17 mouse cellular contexts compared by ENCODE assay signal in genomic region chr10:93306367-93306766, GRCm38 (mm10). TPM values are rescaled to one million over a fixed set of nuclear protein-coding genes. Genes with fewer than 3 reads are reported as not detected.
DNase-seq lines count a peak whose midpoint lies in the region; ATAC-seq and TF ChIP-seq lines count a peak whose summit lies in the region.
"Had no signal": no experiment of that assay in that cellular context is flagged by ENCODE, and none has a peak within 500 bp of the region (broad histone marks: within the 10 kb centered on the region; RNA-seq: fewer than 3 reads in every experiment).

No protein-coding gene starts in this region.

- H3K4me1 ChIP-seq in embryonic facial prominence, embryonic 12.5 days, result peaks cover 45% of the 10 kb centered on the region; the same call in 1 of the 2 replicates
- H3K4me1 ChIP-seq in embryonic facial prominence, embryonic 10.5 days, result peaks cover 56% of the 10 kb centered on the region
- H3K4me1 ChIP-seq in kidney, embryonic 14.5 days (ENCODE audit: control insufficient read depth, insufficient read depth, low read length), result peaks cover 16% of the 10 kb centered on the region; the same call in 1 of the 2 replicates
- peaks cover 6% of the 10 kb centered on the region; the same call in 1 of the 2 replicates for H3K4me1 ChIP-seq in stomach, embryonic 16.5 days (ENCODE audit: control insufficient read depth, insufficient read depth, low read length)
- H3K4me1 ChIP-seq in stomach, postnatal 0 days (replicated peaks; ENCODE audit: control insufficient read depth, insufficient read depth), result no peaks in the 10 kb centered on the region

- no peak overlapping the region for H3K27ac ChIP-seq in embryonic facial prominence, embryonic 12.5 days
- no peak overlapping the region for H3K27ac ChIP-seq in embryonic facial prominence, embryonic 10.5 days (replicated peaks)
- no peak overlapping the region for H3K27ac ChIP-seq in kidney, embryonic 14.5 days (ENCODE audit: low read depth, low read length)
- no peak overlapping the region for H3K27ac ChIP-seq in stomach, embryonic 16.5 days (ENCODE audit: low read length)
- H3K27ac ChIP-seq in stomach, postnatal 0 days (replicated peaks), result no peak overlapping the region
- H3K27ac ChIP-seq: heart, embryonic 10.5 days; liver, embryonic 14.5 days had no signal

- no peaks in the 10 kb centered on the region for H3K27me3 ChIP-seq in embryonic facial prominence, embryonic 12.5 days
- no peaks in the 10 kb centered on the region for H3K27me3 ChIP-seq in embryonic facial prominence, embryonic 10.5 days (replicated peaks; ENCODE audit: low read depth, poor library complexity, severe bottlenecking)
- no peaks in the 10 kb centered on the region for H3K27me3 ChIP-seq in kidney, embryonic 14.5 days (ENCODE audit: control insufficient read depth, insufficient read depth, low read length)
- H3K27me3 ChIP-seq in stomach, embryonic 16.5 days (ENCODE audit: control insufficient read depth, insufficient read depth, low read length), result no peaks in the 10 kb centered on the region
- no peaks in the 10 kb centered on the region for H3K27me3 ChIP-seq in stomach, postnatal 0 days (ENCODE audit: control insufficient read depth, insufficient read depth, low read length)
- H3K27me3 ChIP-seq: Patski had no signal

- H3K36me3 ChIP-seq in embryonic facial prominence, embryonic 12.5 days, result no peaks in the 10 kb centered on the region
- H3K36me3 ChIP-seq in embryonic facial prominence, embryonic 10.5 days (replicated peaks), result peaks cover 7% of the 10 kb centered on the region
- H3K36me3 ChIP-seq in kidney, embryonic 14.5 days (ENCODE audit: control insufficient read depth, insufficient read depth, low read length), result no peaks in the 10 kb centered on the region; the same call in 1 of the 2 replicates
- no peaks in the 10 kb centered on the region for H3K36me3 ChIP-seq in stomach, embryonic 16.5 days (ENCODE audit: control insufficient read depth, insufficient read depth, low read length)
- H3K36me3 ChIP-seq in stomach, postnatal 0 days (ENCODE audit: control insufficient read depth, insufficient read depth, low read length), result no peaks in the 10 kb centered on the region

- TF ChIP-seq CTCF in stomach, postnatal 0 days (IDR thresholded peaks at IDR 0.05; ENCODE audit: low read depth), result no peak

- H3K9me3 ChIP-seq in embryonic facial prominence, embryonic 12.5 days, result no peaks in the 10 kb centered on the region
- H3K9me3 ChIP-seq in embryonic facial prominence, embryonic 10.5 days, result no peaks in the 10 kb centered on the region
- H3K9me3 ChIP-seq in kidney, embryonic 14.5 days (ENCODE audit: control insufficient read depth, low read length), result no peaks in the 10 kb centered on the region
- H3K9me3 ChIP-seq in stomach, embryonic 16.5 days (replicated peaks; ENCODE audit: control insufficient read depth, low read length), result no peaks in the 10 kb centered on the region
- H3K9me3 ChIP-seq in stomach, postnatal 0 days (ENCODE audit: control insufficient read depth, low read length), result no peaks in the 10 kb centered on the region
- H3K9me3 ChIP-seq: heart, embryonic 10.5 days had no signal

- no peak overlapping the region for H3K4me3 ChIP-seq in embryonic facial prominence, embryonic 12.5 days
- no peak overlapping the region for H3K4me3 ChIP-seq in embryonic facial prominence, embryonic 10.5 days
- H3K4me3 ChIP-seq in kidney, embryonic 14.5 days (ENCODE audit: low read length), result no peak overlapping the region
- no peak overlapping the region; the same call in 1 of the 2 replicates for H3K4me3 ChIP-seq in stomach, embryonic 16.5 days (replicated peaks; ENCODE audit: low read length)
- no peak overlapping the region for H3K4me3 ChIP-seq in stomach, postnatal 0 days (ENCODE audit: low read depth, low read length)

- peak overlapping the region; percentile 18; the same call in 1 of the 2 replicates for H3K4me2 ChIP-seq in embryonic facial prominence, embryonic 12.5 days (replicated peaks)
- no peak overlapping the region; the same call in 1 of the 2 replicates for H3K4me2 ChIP-seq in kidney, embryonic 14.5 days (replicated peaks; ENCODE audit: low read depth, low read length)
- 0 out of 2 replicates have a peak overlapping the region, but pooled peaks have one; percentile 19 for H3K4me2 ChIP-seq in stomach, embryonic 16.5 days (ENCODE audit: low read depth, low read length)
- H3K4me2 ChIP-seq in stomach, postnatal 0 days (replicated peaks; ENCODE audit: low read depth), result no peak overlapping the region
- H3K4me2 ChIP-seq: midbrain, embryonic 11.5 days had no signal

- H3K9ac ChIP-seq in embryonic facial prominence, embryonic 12.5 days, result no peak overlapping the region
- H3K9ac ChIP-seq in kidney, embryonic 14.5 days (ENCODE audit: low read depth, low read length), result peak overlapping the region; percentile 28; the same call in 1 of the 2 replicates
- no peak overlapping the region for H3K9ac ChIP-seq in stomach, embryonic 16.5 days (ENCODE audit: low read length)
- no peak overlapping the region for H3K9ac ChIP-seq in stomach, postnatal 0 days (ENCODE audit: low read length)
- H3K9ac ChIP-seq: liver, embryonic 14.5 days had no signal

- WGBS in embryonic facial prominence, embryonic 12.5 days, result 85% methylated on average over 11 of the region's 11 CpGs
- 80% methylated on average over 11 of the region's 11 CpGs for WGBS in embryonic facial prominence, embryonic 10.5 days
- 77% methylated on average over 11 of the region's 11 CpGs for WGBS in kidney, embryonic 14.5 days
- 80% methylated on average over 11 of the region's 11 CpGs for WGBS in stomach, embryonic 16.5 days
- 67% methylated on average over 11 of the region's 11 CpGs for WGBS in stomach, postnatal 0 days

- no peak for ATAC-seq in embryonic facial prominence, embryonic 12.5 days (ENCODE audit: insufficient number of reproducible peaks, insufficient read depth, low FRiP score, low TSS enrichment)
- ATAC-seq in kidney, embryonic 14.5 days (ENCODE audit: low FRiP score, low TSS enrichment), result no peak
- ATAC-seq in stomach, embryonic 16.5 days (ENCODE audit: insufficient read depth, low FRiP score), result no peak
- no peak for ATAC-seq in stomach, postnatal 0 days (ENCODE audit: low FRiP score, low TSS enrichment)
- ATAC-seq: Patski had no signal

- no peak for TF ChIP-seq EP300 in stomach, postnatal 0 days (optimal IDR thresholded peaks at IDR 0.05)

- intact Hi-C loops in left cerebral cortex, postnatal 25 days (cut with DNase I), result no loop called here

- no peak for DNase-seq in embryonic facial prominence, embryonic 10.5 days (ENCODE audit: low spot score)
- DNase-seq in kidney, postnatal 14 days, result no peak
- no peak for DNase-seq in stomach, postnatal 0 days (ENCODE audit: low spot score)
- DNase-seq in embryo, embryonic 9.5 days (ENCODE audit: extremely low spot score), result no peak
- DNase-seq in left cerebral cortex, postnatal 25 days (ENCODE audit: low spot score in 2 of 2), result no peak
- DNase-seq: adrenal gland, postnatal 10 days; B cell, adult 2 months; kidney, adult 11 months; layer of hippocampus, postnatal 36 days; spleen, adult 18-20 months had no signal

RNA-seq across cellular contexts. Expression of gene Elk3, which starts 4.6 kb away (rescaled TPM):
- 37.6 and 38.4 TPM in 2 replicates for polyA plus RNA-seq in embryonic facial prominence, embryonic 12.5 days (2016; fragmentation: Nextera tagmentation; extraction: Ambion mirVana)
- 25.3 and 30.6 TPM in 2 replicates for polyA plus RNA-seq in embryonic facial prominence, embryonic 10.5 days (2016; fragmentation: Nextera tagmentation; extraction: Ambion mirVana)
- 43.4 and 49.1 TPM in 2 replicates for polyA plus RNA-seq in kidney, embryonic 14.5 days (2014; fragmentation: Nextera tagmentation; extraction: Ambion mirVana)
- 19.1 and 23.6 TPM in 2 replicates for polyA plus RNA-seq in stomach, embryonic 16.5 days (2015; fragmentation: Nextera tagmentation; extraction: Ambion mirVana)
- polyA plus RNA-seq in stomach, postnatal 0 days (2015; fragmentation: Nextera tagmentation; extraction: Ambion mirVana), result 11.3 and 12.5 TPM in 2 replicates
- total RNA-seq in left cerebral cortex, postnatal 25 days (2021), result 10 to 100 TPM in 1 of 2 experiments, 1 to 10 TPM in 1; 9.6 to 12.4 TPM

Comparison
In these comparisons a context has a peak if more than half of its experiments do, and no peak if none do; other contexts are left out.
1. H3K4me2 ChIP-seq: peak in embryonic facial prominence, embryonic 12.5 days (single experiment) and stomach, embryonic 16.5 days (single experiment); none in kidney, embryonic 14.5 days (single experiment) and stomach, postnatal 0 days (single experiment).